Mouse (Mus musculus) MEL (cell line): ENCODE measurements around the gene Rps6ka4. TPM values are rescaled to one million over a fixed set of nuclear protein-coding genes. Genes with fewer than 3 reads are reported as not detected.

Experiments
- DNase-seq: peaks from one replicate; pipeline ENCODE4 v3.0.0; 2011; ENCODE audit warnings: low read depth, low spot score
- H3K27ac ChIP-seq: 2 replicates; pipeline ENCODE4 v1.5.1; 2012; ENCODE audit warnings: low read depth, mild to moderate bottlenecking, control low read depth, low read length, moderate library complexity; ENCODE audit not compliant: control insufficient read depth
- H3K27me3 ChIP-seq, 2 experiments: fragments of 150-350 bp in 1 of 2; sonication (generic) in 1 of 2; 2 replicates each; pipeline ENCODE4 v1.6.1; 2012; ENCODE audit warnings: low read length in 2 of 2, mild to moderate bottlenecking in 2 of 2, improper control_type of control experiment in 1 of 2, moderate library complexity in 1 of 2; ENCODE audit not compliant: insufficient read depth in 2 of 2, control insufficient read depth in 1 of 2
- H3K36me3 ChIP-seq, 2 experiments: 2 replicates each; pipeline ENCODE4 v1.6.1; 2012 to 2014; ENCODE audit warnings: low read length in 2 of 2, improper control_type of control experiment in 1 of 2, inconsistent platforms in 1 of 2, mild to moderate bottlenecking in 1 of 2; ENCODE audit not compliant: insufficient read depth in 2 of 2, control insufficient read depth in 1 of 2
- H3K4me1 ChIP-seq, 2 experiments: fragments of 150-350 bp in 1 of 2; sonication (generic) in 1 of 2; 2 replicates each; pipeline ENCODE4 v1.6.1; 2012; ENCODE audit warnings: low read length in 2 of 2, improper control_type of control experiment in 1 of 2, mild to moderate bottlenecking in 1 of 2; ENCODE audit not compliant: insufficient read depth in 2 of 2, control insufficient read depth in 1 of 2
- H3K4me3 ChIP-seq, 2 experiments: fragments of 150-350 bp in 1 of 2; sonication (generic) in 1 of 2; 2 replicates each; pipeline ENCODE4 v1.5.1; 2012; ENCODE audit warnings: low read depth in 2 of 2, low read length in 2 of 2, mild to moderate bottlenecking in 2 of 2, moderate library complexity in 2 of 2, control low read depth in 1 of 2, improper control_type of control experiment in 1 of 2; ENCODE audit not compliant: control insufficient read depth in 1 of 2, insufficient read depth in 1 of 2
- H3K79me2 ChIP-seq: 2 replicates; pipeline ENCODE4 v1.6.1; 2012; ENCODE audit warnings: mild to moderate bottlenecking, low read length, moderate library complexity; ENCODE audit not compliant: control insufficient read depth, poor library complexity, insufficient read depth
- H3K9ac ChIP-seq: 2 replicates; pipeline ENCODE4 v1.6.1; 2012; ENCODE audit warnings: low read depth, mild to moderate bottlenecking, control low read depth, low read length, moderate library complexity; ENCODE audit not compliant: control insufficient read depth, poor library complexity, severe bottlenecking
- H3K9me3 ChIP-seq: fragments of 150-350 bp; sonication (generic); replicated peaks from 2 replicates; pipeline ENCODE4 v1.6.1; 2012; ENCODE audit warnings: mild to moderate bottlenecking, low read length, improper control_type of control experiment, moderate library complexity; ENCODE audit not compliant: insufficient read depth
- CHD1 ChIP-seq: IDR thresholded peaks from 2 replicates; pipeline ENCODE4 v1.6.1; 2012; ENCODE audit warnings: low read depth, mild to moderate bottlenecking, inconsistent platforms, low read length, improper control_type of control experiment
- CHD2 ChIP-seq: IDR thresholded peaks from 2 replicates; pipeline ENCODE4 v1.6.1; 2011; ENCODE audit warnings: low read length, improper control_type of control experiment
- E2F4 ChIP-seq: IDR thresholded peaks from 2 replicates; pipeline ENCODE4 v1.6.1; 2011; ENCODE audit warnings: low read depth, low read length, improper control_type of control experiment, borderline replicate concordance
- ETS1 ChIP-seq: IDR thresholded peaks from 2 replicates; pipeline ENCODE4 v1.6.1; 2012; ENCODE audit warnings: low read depth, mild to moderate bottlenecking, inconsistent platforms, low read length, improper control_type of control experiment, moderate library complexity
- GATA1 ChIP-seq: IDR thresholded peaks from 2 replicates; pipeline ENCODE4 v1.6.1; 2011; ENCODE audit warnings: low read depth, low read length, improper control_type of control experiment
- HCFC1 ChIP-seq: IDR thresholded peaks from 2 replicates; pipeline ENCODE4 v1.6.1; 2012; ENCODE audit warnings: low read depth, mild to moderate bottlenecking, inconsistent platforms, low read length, improper control_type of control experiment, moderate library complexity
- JUND ChIP-seq: IDR thresholded peaks from 2 replicates; pipeline ENCODE4 v1.6.1; 2011; ENCODE audit warnings: low read depth, mild to moderate bottlenecking, improper control_type of control experiment, low read length
- KAT2A ChIP-seq: conservative IDR thresholded peaks from 2 replicates; pipeline ENCODE4 v1.6.1; 2012; ENCODE audit warnings: low read depth, low read length, improper control_type of control experiment, inconsistent platforms
- MAFK ChIP-seq: IDR thresholded peaks from 2 replicates; pipeline ENCODE4 v1.6.1; 2011; ENCODE audit warnings: low read depth, mild to moderate bottlenecking, low read length, improper control_type of control experiment, borderline replicate concordance
- MAX ChIP-seq: IDR thresholded peaks from 2 replicates; pipeline ENCODE4 v1.6.1; 2011; ENCODE audit warnings: low read length, improper control_type of control experiment
- MAZ ChIP-seq: IDR thresholded peaks from 2 replicates; pipeline ENCODE4 v1.6.1; 2012; ENCODE audit warnings: low read depth, mild to moderate bottlenecking, inconsistent platforms, low read length, improper control_type of control experiment
- MYC ChIP-seq: IDR thresholded peaks from 2 replicates; pipeline ENCODE4 v1.6.1; 2011; ENCODE audit warnings: low read depth, mild to moderate bottlenecking, low read length, improper control_type of control experiment, moderate library complexity
- NELFE ChIP-seq: IDR thresholded peaks from 2 replicates; pipeline ENCODE4 v1.6.1; 2011; ENCODE audit warnings: low read depth, low read length, improper control_type of control experiment
- POLR2A ChIP-seq, 2 experiments: IDR thresholded peaks; 2 replicates each; pipeline ENCODE4 v1.6.1; 2011 to 2012; ENCODE audit warnings: low read length in 2 of 2, mild to moderate bottlenecking in 2 of 2, control low read depth in 1 of 2, improper control_type of control experiment in 1 of 2, low read depth in 1 of 2, moderate library complexity in 1 of 2; ENCODE audit not compliant: control insufficient read depth in 1 of 2, insufficient read depth in 1 of 2, poor library complexity in 1 of 2
- POLR2AphosphoS5 ChIP-seq: IDR thresholded peaks from 2 replicates; pipeline ENCODE4 v1.6.1; 2012; ENCODE audit warnings: low read depth, borderline replicate concordance, mild to moderate bottlenecking, inconsistent platforms, low read length, moderate library complexity, mixed read lengths
- RAD21 ChIP-seq: IDR thresholded peaks from 2 replicates; pipeline ENCODE4 v1.6.1; 2011; ENCODE audit warnings: mild to moderate bottlenecking, low read depth, low read length, improper control_type of control experiment
- SIN3A ChIP-seq: IDR thresholded peaks from 2 replicates; pipeline ENCODE4 v1.6.1; 2012; ENCODE audit warnings: low read length, improper control_type of control experiment, inconsistent platforms
- TBP ChIP-seq: IDR thresholded peaks from 2 replicates; pipeline ENCODE4 v1.8.0; 2011; ENCODE audit warnings: low read depth, low read length, improper control_type of control experiment
- UBTF ChIP-seq: IDR thresholded peaks from 2 replicates; pipeline ENCODE4 v1.6.1; 2012; ENCODE audit warnings: low read depth, mild to moderate bottlenecking, inconsistent platforms, low read length, improper control_type of control experiment, moderate library complexity, borderline replicate concordance; ENCODE audit not compliant: insufficient read depth
- ZMIZ1 ChIP-seq: IDR thresholded peaks from 2 replicates; pipeline ENCODE4 v1.6.1; 2012; ENCODE audit warnings: low read depth, mild to moderate bottlenecking, inconsistent platforms, low read length, improper control_type of control experiment, moderate library complexity
- ZNF384 ChIP-seq: IDR thresholded peaks from 2 replicates; pipeline ENCODE4 v1.6.1; 2012; ENCODE audit warnings: low read depth, mild to moderate bottlenecking, inconsistent platforms, low read length, improper control_type of control experiment
- polyA plus RNA-seq, 2 experiments: library from polyadenylated mRNA; stranded (reverse) in 1 of 2; unstranded in 1 of 2; fragments of >175 nt in 1 of 2; fragments of >200 nt in 1 of 2; gene quantifications; 2 replicates each; pipeline versions ENCODE4 v1.2.1 to v1.2.4; 2012; ENCODE audit warnings: low replicate concordance in 2 of 2, low read depth in 1 of 2; ENCODE audit not compliant: insufficient read length in 2 of 2, insufficient read depth in 1 of 2, missing spikeins in 1 of 2
- total RNA-seq: library from RNA; depleted of rRNA; stranded (reverse); fragments of 300-350 nt; gene quantifications from 2 replicates; pipeline ENCODE4 v1.2.3, GENCODE M21; 2012

Rps6ka4 gene
- total and polyA plus RNA-seq, 3 experiments, result 4.7 to 7.3 TPM; not detected in 1

DNA sequence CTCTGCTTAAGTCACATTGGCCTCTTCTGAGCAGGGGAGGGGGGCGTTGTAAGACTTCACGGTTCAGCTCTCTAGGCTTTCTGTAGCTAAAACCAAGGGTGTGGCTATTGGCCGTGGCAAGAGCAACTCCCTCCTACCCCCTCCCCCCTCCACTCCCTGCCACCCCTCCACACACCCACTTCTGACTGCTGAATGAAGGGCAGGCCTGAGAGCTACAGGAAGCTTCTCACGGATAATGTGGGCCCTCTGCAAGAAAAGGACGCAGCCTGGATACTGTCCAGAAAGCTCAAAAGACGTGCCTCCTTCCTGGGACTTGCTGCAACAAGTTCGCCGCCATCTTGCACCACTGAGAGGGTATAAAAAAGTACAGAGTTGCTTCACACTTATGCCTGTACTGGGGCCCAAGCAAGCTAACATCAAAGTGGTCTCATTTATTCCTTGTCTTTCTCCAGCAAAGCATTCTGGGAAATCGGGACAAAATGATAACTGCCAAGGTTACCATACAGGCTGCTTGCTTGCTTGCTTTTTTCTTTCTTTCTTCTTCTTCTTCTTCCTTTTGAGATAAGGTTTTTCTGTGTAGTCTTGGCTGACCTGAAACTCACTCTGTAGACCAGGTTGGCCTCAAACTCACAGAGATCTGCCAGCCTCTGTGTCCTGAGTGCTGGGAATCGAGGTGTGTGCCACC lies 21.2 kb downstream of the Rps6ka4 start:
- peaks cover 0 to 10% of the 10 kb centered on the region in 2 experiments; a peak in 3 of 4 replicates for H3K4me1 ChIP-seq
- peaks cover 0 to 11% of the 10 kb centered on the region in 2 experiments; a peak in 2 of 4 replicates for H3K36me3 ChIP-seq
- peak overlapping the region; percentile 55 to 63 for H3K4me3 ChIP-seq
- peak; percentile 11 for TF ChIP-seq ZNF384
- peak; percentile 89 for TF ChIP-seq MAZ
- no peak for TF ChIP-seq RAD21
- no peak for TF ChIP-seq UBTF
- TF ChIP-seq ZMIZ1, result peak; percentile 49; the same call in 1 of the 2 replicates
- TF ChIP-seq GATA1, result peak; percentile 81
- no peak for TF ChIP-seq E2F4
- no peak for TF ChIP-seq ETS1
- peak in 1 of 2 experiments; percentile 49; a peak in 2 of 4 replicates for TF ChIP-seq POLR2A (IDR thresholded peaks at IDR 0.05; ENCODE audit: control insufficient read depth in 1 of 2, insufficient read depth in 1 of 2, low read depth in 1 of 2, low read length in 2 of 2, poor library complexity in 1 of 2)
- TF ChIP-seq KAT2A, result 0 out of 2 replicates have a peak, but pooled peaks have one; percentile 14
- TF ChIP-seq SIN3A, result peak; percentile 42
- TF ChIP-seq MAX, result 0 out of 2 replicates have a peak, but pooled peaks have one; percentile 24
- TF ChIP-seq MAFK, result no peak
- TF ChIP-seq MYC, result 0 out of 2 replicates have a peak, but pooled peaks have one; percentile 15
- TF ChIP-seq NELFE, result peak; percentile 53
- TF ChIP-seq JUND, result no peak
- TF ChIP-seq CHD1, result no peak
- TF ChIP-seq TBP, result peak; percentile 55; the same call in 1 of the 2 replicates
- no peak for TF ChIP-seq CHD2
- no peak for TF ChIP-seq POLR2AphosphoS5
- TF ChIP-seq HCFC1, result peak; percentile 63
- peak overlapping the region; percentile 72 for H3K27ac ChIP-seq
- peak; percentile 87 for DNase-seq
- H3K9ac ChIP-seq, result peak overlapping the region; percentile 69
- no peaks in the 10 kb centered on the region for H3K27me3 ChIP-seq
- H3K79me2 ChIP-seq, result no peaks in the 10 kb centered on the region; the same call in 1 of the 2 replicates
- no peaks in the 10 kb centered on the region for H3K9me3 ChIP-seq
